Mouse (Mus musculus): ENCODE measurements around the gene Ing4.

The Ing4 gene

GRCm38 (mm10) chr6:125039533-125040153 is at the start of gene Ing4:
TSS of gene Ing4 (plus strand) at chr6:125039760.
- peak; percentile 98 for DNase-seq (ENCODE audit: low read depth)

GRCm38 (mm10) chr6:124992241-124992640 is 47.3 kb upstream of the Ing4 start:
- no peak for DNase-seq (ENCODE audit: low read depth)

GRCm38 (mm10) chr6:124993365-124993764 is 46.2 kb upstream of the Ing4 start:
- DNase-seq (ENCODE audit: low read depth): peak; percentile 90

GRCm38 (mm10) chr6:124993876-124994275 is 45.7 kb upstream of the Ing4 start:
- DNase-seq (ENCODE audit: low read depth): peak; percentile 67

- DNase-seq (ENCODE audit: low read depth): peak; percentile 41
Measured at GRCm38 (mm10) chr6:124995246-124995645, 44.3 kb upstream of the Ing4 start.

GRCm38 (mm10) chr6:124995831-124996403 is 43.6 kb upstream of the Ing4 start:
- no peak for DNase-seq (ENCODE audit: low read depth)

- DNase-seq (ENCODE audit: low read depth): peak; percentile 83
Measured at GRCm38 (mm10) chr6:124996551-124997501, 42.7 kb upstream of the Ing4 start, which contains the start of gene Pianp. TSS of gene Pianp (plus strand) at chr6:124996694.

GRCm38 (mm10) chr6:124998066-124998465 is 41.5 kb upstream of the Ing4 start:
- DNase-seq (ENCODE audit: low read depth): peak; percentile 48

- no peak for DNase-seq (ENCODE audit: low read depth)
Measured at GRCm38 (mm10) chr6:124999091-124999490, 40.5 kb upstream of the Ing4 start.

GRCm38 (mm10) chr6:124999546-124999945 is 40.0 kb upstream of the Ing4 start:
- DNase-seq (ENCODE audit: low read depth): no peak

- DNase-seq (ENCODE audit: low read depth): no peak
Measured at GRCm38 (mm10) chr6:125003706-125004105, 35.9 kb upstream of the Ing4 start.

GRCm38 (mm10) chr6:125005086-125005485 is 34.5 kb upstream of the Ing4 start:
- DNase-seq (ENCODE audit: low read depth): peak; percentile 57

- DNase-seq (ENCODE audit: low read depth): peak; percentile 26
Measured at GRCm38 (mm10) chr6:125008060-125008459, 31.5 kb upstream of the Ing4 start.

- peak; percentile 99 for DNase-seq (ENCODE audit: low read depth)
Measured at GRCm38 (mm10) chr6:125008586-125009128, 30.9 kb upstream of the Ing4 start.

- no peak for DNase-seq (ENCODE audit: low read depth)
Measured at GRCm38 (mm10) chr6:125009129-125009180, 30.6 kb upstream of the Ing4 start, which contains the start of gene Zfp384. TSS of gene Zfp384 (plus strand) at chr6:125009145.

GRCm38 (mm10) chr6:125009181-125010073 is 30.1 kb upstream of the Ing4 start:
- peak; percentile 90 for DNase-seq (ENCODE audit: low read depth)

GRCm38 (mm10) chr6:125017682-125018081 is 21.9 kb upstream of the Ing4 start:
- no peak for DNase-seq (ENCODE audit: low read depth)

GRCm38 (mm10) chr6:125030532-125030931 is 9.0 kb upstream of the Ing4 start:
- DNase-seq (ENCODE audit: low read depth): peak; percentile 66

- DNase-seq (ENCODE audit: low read depth): no peak
Measured at GRCm38 (mm10) chr6:125031604-125032003, 8.0 kb upstream of the Ing4 start.

GRCm38 (mm10) chr6:125038666-125039065 is 894 bp upstream of the Ing4 start:
- no peak for DNase-seq (ENCODE audit: low read depth)

- DNase-seq (ENCODE audit: low read depth): no peak
Measured at GRCm38 (mm10) chr6:125039131-125039530, 429 bp upstream of the Ing4 start.

GRCm38 (mm10) chr6:125040221-125040620 is 661 bp downstream of the Ing4 start:
- DNase-seq (ENCODE audit: low read depth): no peak
